In genomic region chr2:104581281-104581879, GRCm38 (mm10) we compare ENCODE assay signal across 20 mouse cellular contexts. TPM values are rescaled to one million over a fixed set of nuclear protein-coding genes. Genes with fewer than 3 reads are reported as not detected.
DNase-seq lines count a peak whose midpoint lies in the region; ATAC-seq and TF ChIP-seq lines count a peak whose summit lies in the region.
"Had no signal": no experiment of that assay in that cellular context is flagged by ENCODE, and none has a peak within 500 bp of the region (broad histone marks: within the 10 kb centered on the region; RNA-seq: fewer than 3 reads in every experiment).

No protein-coding gene starts in this region.

- no peaks in the 10 kb centered on the region for H3K4me1 ChIP-seq in forebrain, embryonic 14.5 days (ENCODE audit: control insufficient read depth, insufficient read depth, low read length)
- no peaks in the 10 kb centered on the region for H3K4me1 ChIP-seq in forebrain, embryonic 15.5 days
- H3K4me1 ChIP-seq in kidney, postnatal 0 days (replicated peaks; ENCODE audit: insufficient read depth, low read length) = no peaks in the 10 kb centered on the region
- H3K4me1 ChIP-seq in heart, embryonic 12.5 days (replicated peaks) = peaks cover 8% of the 10 kb centered on the region; the same call in 1 of the 2 replicates
- H3K4me1 ChIP-seq in limb, embryonic 10.5 days = no peaks in the 10 kb centered on the region
- H3K4me1 ChIP-seq in hindbrain, embryonic 14.5 days (replicated peaks; ENCODE audit: control insufficient read depth, insufficient read depth, low read length) = no peaks in the 10 kb centered on the region
- H3K4me1 ChIP-seq: hindbrain, embryonic 10.5 days; midbrain, embryonic 13.5 days had no signal

- H3K27ac ChIP-seq in forebrain, embryonic 14.5 days (ENCODE audit: low read depth, low read length) = no peak overlapping the region
- H3K27ac ChIP-seq in forebrain, embryonic 15.5 days (replicated peaks) = no peak overlapping the region
- H3K27ac ChIP-seq in kidney, postnatal 0 days = no peak overlapping the region
- H3K27ac ChIP-seq in heart, embryonic 12.5 days (ENCODE audit: poor library complexity, severe bottlenecking) = peak overlapping the region; percentile 12; the same call in 1 of the 2 replicates
- H3K27ac ChIP-seq in limb, embryonic 10.5 days = no peak overlapping the region
- no peak overlapping the region for H3K27ac ChIP-seq in hindbrain, embryonic 14.5 days
- H3K27ac ChIP-seq: forebrain, embryonic 10.5 days; hindbrain, embryonic 10.5 days; hindbrain, postnatal 0 days; kidney, embryonic 15.5 days; left cerebral cortex, adult 2 months; midbrain, embryonic 13.5 days had no signal

- peak; percentile 11 for DNase-seq in forebrain, embryonic 14.5 days (ENCODE audit: low spot score)
- peak; percentile 13 for DNase-seq in kidney, postnatal 0 days (ENCODE audit: low spot score)
- DNase-seq in kidney, postnatal 25 days = no peak
- peak; percentile 3 for DNase-seq in limb, embryonic 10.5 days (ENCODE audit: low spot score)
- DNase-seq in hindbrain, embryonic 14.5 days (ENCODE audit: low spot score) = no peak
- DNase-seq: adrenal gland, adult 2 months; cerebellum, adult 11-12 months; cerebellum, postnatal 10 days; kidney, adult 11 months; lung, postnatal 14 days had no signal

- H3K36me3 ChIP-seq in forebrain, embryonic 14.5 days (ENCODE audit: control insufficient read depth, insufficient read depth, low read length) = no peaks in the 10 kb centered on the region
- H3K36me3 ChIP-seq in forebrain, embryonic 15.5 days = no peaks in the 10 kb centered on the region
- H3K36me3 ChIP-seq in kidney, postnatal 0 days (ENCODE audit: insufficient read depth, low read length) = no peaks in the 10 kb centered on the region
- no peaks in the 10 kb centered on the region for H3K36me3 ChIP-seq in heart, embryonic 12.5 days
- H3K36me3 ChIP-seq in limb, embryonic 10.5 days = no peaks in the 10 kb centered on the region
- no peaks in the 10 kb centered on the region for H3K36me3 ChIP-seq in hindbrain, embryonic 14.5 days (replicated peaks; ENCODE audit: control insufficient read depth, insufficient read depth)
- H3K36me3 ChIP-seq: forebrain, embryonic 10.5 days; hindbrain, embryonic 10.5 days; kidney, embryonic 15.5 days; midbrain, embryonic 13.5 days had no signal

- ATAC-seq in forebrain, embryonic 14.5 days = no peak
- no peak for ATAC-seq in forebrain, embryonic 15.5 days (replicated peaks)
- ATAC-seq in kidney, postnatal 0 days (replicated peaks; ENCODE audit: low FRiP score, low read depth) = no peak
- ATAC-seq in heart, embryonic 12.5 days (ENCODE audit: insufficient number of reproducible peaks, low FRiP score) = no peak
- no peak for ATAC-seq in CD4-positive, CD25-positive, alpha-beta regulatory T cell, adult 4 months
- ATAC-seq in hindbrain, embryonic 14.5 days (ENCODE audit: low FRiP score) = no peak
- ATAC-seq: hindbrain, postnatal 0 days; midbrain, embryonic 13.5 days had no signal

- H3K9ac ChIP-seq in forebrain, embryonic 14.5 days (ENCODE audit: low read length) = no peak overlapping the region
- H3K9ac ChIP-seq in forebrain, embryonic 15.5 days (replicated peaks) = no peak overlapping the region
- no peak overlapping the region for H3K9ac ChIP-seq in kidney, postnatal 0 days (ENCODE audit: low read depth, low read length)
- no peak overlapping the region for H3K9ac ChIP-seq in heart, embryonic 12.5 days
- H3K9ac ChIP-seq in hindbrain, embryonic 14.5 days = no peak overlapping the region
- H3K9ac ChIP-seq: kidney, embryonic 15.5 days; midbrain, embryonic 13.5 days had no signal

- no peaks in the 10 kb centered on the region for H3K27me3 ChIP-seq in forebrain, embryonic 14.5 days (replicated peaks; ENCODE audit: control insufficient read depth, insufficient read depth, low read length)
- H3K27me3 ChIP-seq in forebrain, embryonic 15.5 days = no peaks in the 10 kb centered on the region
- H3K27me3 ChIP-seq in kidney, postnatal 0 days (ENCODE audit: insufficient read depth, low read length) = no peaks in the 10 kb centered on the region
- no peaks in the 10 kb centered on the region for H3K27me3 ChIP-seq in heart, embryonic 12.5 days (replicated peaks)
- H3K27me3 ChIP-seq in limb, embryonic 10.5 days (ENCODE audit: low read depth, poor library complexity, severe bottlenecking) = no peaks in the 10 kb centered on the region
- no peaks in the 10 kb centered on the region for H3K27me3 ChIP-seq in hindbrain, embryonic 14.5 days (ENCODE audit: control insufficient read depth, insufficient read depth, low read length)
- H3K27me3 ChIP-seq: kidney, embryonic 15.5 days; midbrain, embryonic 13.5 days had no signal

- no peak overlapping the region for H3K4me2 ChIP-seq in forebrain, embryonic 14.5 days (ENCODE audit: low read length)
- no peak overlapping the region for H3K4me2 ChIP-seq in forebrain, embryonic 15.5 days (replicated peaks)
- H3K4me2 ChIP-seq in kidney, postnatal 0 days (ENCODE audit: low read length) = no peak overlapping the region
- no peak overlapping the region for H3K4me2 ChIP-seq in heart, embryonic 12.5 days
- H3K4me2 ChIP-seq in hindbrain, embryonic 14.5 days (replicated peaks) = no peak overlapping the region
- H3K4me2 ChIP-seq: kidney, embryonic 15.5 days; midbrain, embryonic 13.5 days had no signal

- WGBS in forebrain, embryonic 14.5 days = 66% methylated on average over 9 of the region's 9 CpGs
- 60% methylated on average over 9 of the region's 9 CpGs for WGBS in forebrain, embryonic 15.5 days
- WGBS in kidney, postnatal 0 days = 64% methylated on average over 9 of the region's 9 CpGs
- WGBS in heart, embryonic 12.5 days = 46% methylated on average over 9 of the region's 9 CpGs
- 85% methylated on average over 9 of the region's 9 CpGs for WGBS in limb, embryonic 10.5 days
- WGBS in hindbrain, embryonic 14.5 days = 74% methylated on average over 9 of the region's 9 CpGs

- H3K9me3 ChIP-seq in forebrain, embryonic 14.5 days (replicated peaks; ENCODE audit: control insufficient read depth, low read length) = no peaks in the 10 kb centered on the region
- H3K9me3 ChIP-seq in forebrain, embryonic 15.5 days = no peaks in the 10 kb centered on the region
- H3K9me3 ChIP-seq in kidney, postnatal 0 days (replicated peaks; ENCODE audit: low read length) = no peaks in the 10 kb centered on the region
- H3K9me3 ChIP-seq in heart, embryonic 12.5 days (replicated peaks) = no peaks in the 10 kb centered on the region
- no peaks in the 10 kb centered on the region for H3K9me3 ChIP-seq in limb, embryonic 10.5 days (replicated peaks)
- H3K9me3 ChIP-seq in hindbrain, embryonic 14.5 days (ENCODE audit: control insufficient read depth, low read length) = no peaks in the 10 kb centered on the region
- H3K9me3 ChIP-seq: forebrain, embryonic 10.5 days; hindbrain, embryonic 10.5 days; kidney, embryonic 15.5 days; megakaryocyte, embryonic 14.5 days; midbrain, embryonic 13.5 days had no signal

- no peak overlapping the region for H3K4me3 ChIP-seq in forebrain, embryonic 14.5 days (ENCODE audit: low read depth, low read length)
- H3K4me3 ChIP-seq in forebrain, embryonic 15.5 days = no peak overlapping the region
- H3K4me3 ChIP-seq in kidney, postnatal 0 days (replicated peaks; ENCODE audit: low read depth, low read length) = no peak overlapping the region
- H3K4me3 ChIP-seq in heart, embryonic 12.5 days = no peak overlapping the region
- no peak overlapping the region for H3K4me3 ChIP-seq in limb, embryonic 10.5 days
- H3K4me3 ChIP-seq in hindbrain, embryonic 14.5 days (replicated peaks; ENCODE audit: low read length) = no peak overlapping the region
- H3K4me3 ChIP-seq: forebrain, embryonic 10.5 days; hindbrain, embryonic 10.5 days; kidney, embryonic 15.5 days; left cerebral cortex, adult 2 months; megakaryocyte, embryonic 14.5 days; midbrain, embryonic 13.5 days had no signal

- TF ChIP-seq CTCF in kidney, postnatal 0 days (IDR thresholded peaks at IDR 0.05; ENCODE audit: low read depth) = no peak

RNA-seq across cellular contexts. Expression of gene Cstf3, which starts 8.9 kb away (rescaled TPM):
- polyA plus RNA-seq in forebrain, embryonic 14.5 days (2014; fragmentation: Nextera tagmentation; extraction: Ambion mirVana) = 75.2 and 92.5 TPM in 2 replicates
- 102 and 109 TPM in 2 replicates for polyA plus RNA-seq in forebrain, embryonic 15.5 days (2015; fragmentation: Nextera tagmentation; extraction: Ambion mirVana)
- polyA plus RNA-seq in kidney, postnatal 0 days (2015; fragmentation: Nextera tagmentation; extraction: Ambion mirVana) = 42.8 and 48.3 TPM in 2 replicates
- 68.6 and 72.8 TPM in 2 replicates for polyA plus RNA-seq in heart, embryonic 12.5 days (2016; fragmentation: Nextera tagmentation; extraction: Ambion mirVana)
- polyA plus RNA-seq in limb, embryonic 10.5 days (2016; fragmentation: Nextera tagmentation; extraction: Ambion mirVana) = 84.5 and 95.8 TPM in 2 replicates
- polyA plus RNA-seq in CD4-positive, CD25-positive, alpha-beta regulatory T cell, adult 4 months (2017; shearing (Covaris generic)) = 10 to 100 TPM; 59.9 to 64.5 TPM
- polyA plus RNA-seq in hindbrain, embryonic 14.5 days (2014; fragmentation: Nextera tagmentation; extraction: Ambion mirVana) = 78.7 and 79.5 TPM in 2 replicates

Comparison
In these comparisons a context has a peak if more than half of its experiments do, and no peak if none do; other contexts are left out.
1. DNase-seq: peak in forebrain, embryonic 14.5 days (single experiment), kidney, postnatal 0 days (single experiment) and limb, embryonic 10.5 days (single experiment); none in kidney, postnatal 25 days (0 of 2) and hindbrain, embryonic 14.5 days (single experiment).